Mouse (Mus musculus): ENCODE data around the gene Mdh1b.

- TF ChIP-seq CTCF (IDR thresholded peaks at IDR 0.05; ENCODE audit: low read depth) (no peak), EP300 (optimal IDR thresholded peaks at IDR 0.05) (no peak)
Measured at GRCm38 (mm10) chr1:63708876-63709275, 21.2 kb downstream of the Mdh1b start.
